Mouse (Mus musculus) heart, embryonic 14.5 days (tissue): ENCODE measurements at regions not wholly inside any gene's neighbourhood (a gene's known extent, or its start where the extent isn't known, plus 50 kb on each side); places are given as distances from the start of the nearest gene placed in this dataset.

Experiments
- ATAC-seq: fragments of 200-750 bp; cut with Nextera tagmentation; 2 replicates; pipeline ENCODE4 v1.8.0; 2017; ENCODE audit warnings: low read depth, moderate TSS enrichment; ENCODE audit not compliant: insufficient number of reproducible peaks, insufficient read depth, low FRiP score
- H3K27ac ChIP-seq, 2 experiments: fragments of 200-500 bp in 1 of 2; fragments of 300-500 bp in 1 of 2; sonication (generic) in 1 of 2; replicated peaks in 1 of 2; 2 replicates each; pipeline ENCODE4 v1.5.1; 2012 to 2014; ENCODE audit warnings: low read depth in 2 of 2, low read length in 2 of 2, control low read depth in 1 of 2, mild to moderate bottlenecking in 1 of 2, mixed read lengths in 1 of 2; ENCODE audit not compliant: control insufficient read depth in 1 of 2, insufficient read depth in 1 of 2
- H3K27me3 ChIP-seq: fragments of 300-500 bp; sonication (generic); 2 replicates; pipeline ENCODE4 v1.6.1; 2014; ENCODE audit warnings: mild to moderate bottlenecking, low read length, control low read depth; ENCODE audit not compliant: control insufficient read depth, insufficient read depth
- H3K36me3 ChIP-seq: fragments of 300-500 bp; sonication (generic); 2 replicates; pipeline ENCODE4 v1.6.1; 2014; ENCODE audit warnings: mild to moderate bottlenecking, control low read depth, low read length, mixed read lengths; ENCODE audit not compliant: control insufficient read depth, insufficient read depth
- H3K4me1 ChIP-seq, 2 experiments: fragments of 200-500 bp in 1 of 2; fragments of 300-500 bp in 1 of 2; sonication (generic) in 1 of 2; 2 replicates each; pipeline ENCODE4 v1.6.1; 2012 to 2014; ENCODE audit warnings: low read length in 2 of 2, control low read depth in 1 of 2, mixed read lengths in 1 of 2; ENCODE audit not compliant: control insufficient read depth in 2 of 2, insufficient read depth in 2 of 2
- H3K4me2 ChIP-seq: fragments of 300-500 bp; sonication (generic); 2 replicates; pipeline ENCODE4 v1.6.1; 2014; ENCODE audit warnings: mild to moderate bottlenecking, low read length
- H3K4me3 ChIP-seq, 2 experiments: fragments of 200-500 bp in 1 of 2; fragments of 300-500 bp in 1 of 2; sonication (generic) in 1 of 2; 2 replicates each; pipeline ENCODE4 v1.5.1; 2012 to 2014; ENCODE audit warnings: low read length in 2 of 2, mild to moderate bottlenecking in 2 of 2, control low read depth in 1 of 2, low read depth in 1 of 2, moderate library complexity in 1 of 2; ENCODE audit not compliant: control insufficient read depth in 1 of 2, insufficient read depth in 1 of 2
- H3K9ac ChIP-seq: fragments of 300-500 bp; sonication (generic); 2 replicates; pipeline ENCODE4 v1.6.1; 2014; ENCODE audit warnings: mild to moderate bottlenecking, low read length
- H3K9me3 ChIP-seq: fragments of 300-500 bp; sonication (generic); 2 replicates; pipeline ENCODE4 v1.6.1; 2016; ENCODE audit warnings: low read length, control low read depth; ENCODE audit not compliant: control insufficient read depth
- WGBS: fragments of 180-500 bp; shearing (Covaris S2); extraction: QIAGEN DNeasy Blood & Tissue Kit; methylation state at CpG from one replicate; pipeline ENCODE4 v1.1.7; 2014; 5-methylcytosine and 5-hydroxymethylcytosine counted together

DNA sequence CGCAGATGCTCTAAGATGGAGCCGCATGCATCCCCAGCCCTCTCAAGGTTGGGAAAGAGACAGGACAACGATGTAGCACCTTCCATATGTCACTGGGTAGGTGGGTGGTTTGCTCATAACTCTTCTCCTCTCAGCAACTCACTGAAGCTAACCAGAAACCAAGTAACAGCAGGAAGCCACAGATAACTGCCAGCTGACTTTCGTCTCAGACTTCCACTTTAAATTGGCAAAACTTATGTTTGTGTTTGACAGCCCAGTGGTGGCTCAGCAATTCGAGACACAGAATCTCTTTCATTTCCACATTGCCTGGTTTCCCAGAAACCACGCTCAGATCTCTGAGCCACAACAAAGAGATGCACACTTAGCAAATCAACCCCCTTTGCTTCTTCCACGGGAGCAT, 159.1 kb downstream of the Hlx start:
- no peaks in the 10 kb centered on the region for H3K27me3 ChIP-seq
- H3K4me1 ChIP-seq, result no peaks in the 10 kb centered on the region
- no peak for ATAC-seq
- no peak overlapping the region for H3K27ac ChIP-seq
- no peak overlapping the region for H3K4me2 ChIP-seq
- H3K4me3 ChIP-seq, result no peak overlapping the region
- no peak overlapping the region for H3K9ac ChIP-seq
- H3K9me3 ChIP-seq, result no peaks in the 10 kb centered on the region
- no peaks in the 10 kb centered on the region for H3K36me3 ChIP-seq
- WGBS, result 54% methylated on average over 7 of the region's 7 CpGs

DNA sequence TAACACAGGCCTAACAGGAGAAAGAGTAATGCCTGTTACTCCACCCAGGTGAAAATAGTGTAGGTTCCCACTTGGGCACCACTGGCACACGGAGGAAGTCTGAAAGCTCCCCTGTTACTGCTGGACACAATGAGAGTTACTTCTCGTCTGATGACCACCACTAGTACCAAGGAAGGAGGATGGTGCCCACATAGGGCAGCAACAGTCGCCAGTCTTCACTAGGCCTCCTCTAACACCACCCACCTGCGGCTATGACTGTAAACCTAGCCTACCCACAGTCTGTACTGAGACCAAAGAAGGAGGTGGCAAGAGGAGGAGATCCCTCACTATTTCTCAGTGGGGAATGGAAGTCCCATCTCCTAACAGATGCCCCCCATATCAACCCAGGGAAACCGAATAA, 161.7 kb downstream of the Hlx start:
- Histone ChIP-seq H3K4me3 (no peak overlapping the region), H3K4me1 (no peaks in the 10 kb centered on the region), H3K36me3 (no peaks in the 10 kb centered on the region), H3K27ac (no peak overlapping the region), H3K27me3 (no peaks in the 10 kb centered on the region), H3K4me2 (no peak overlapping the region), H3K9me3 (no peaks in the 10 kb centered on the region), H3K9ac (no peak overlapping the region)
- no peak for ATAC-seq
- WGBS, result 71% methylated on average over 5 of the region's 5 CpGs

DNA sequence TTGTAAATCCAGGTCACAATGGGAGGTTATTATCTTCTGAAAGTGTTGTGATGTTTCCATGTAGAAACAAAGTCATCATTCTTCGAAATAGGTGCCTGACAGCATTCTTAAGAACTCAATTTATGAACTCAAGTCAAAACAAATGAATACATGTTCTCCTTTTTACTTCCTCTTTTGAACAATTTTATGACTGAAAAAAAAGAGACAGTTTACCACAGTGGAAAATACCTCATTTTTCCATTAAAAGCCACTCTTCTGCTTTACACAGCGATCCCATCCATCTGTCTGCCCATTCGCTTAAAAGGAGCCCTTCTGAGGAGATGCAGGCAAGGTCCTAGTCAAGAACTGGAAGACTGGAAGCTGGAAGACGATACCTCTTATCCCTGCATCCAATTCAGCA, 169.5 kb downstream of the Hlx start:
- H3K4me3 ChIP-seq, result no peak overlapping the region
- no peak overlapping the region for H3K9ac ChIP-seq
- no peak overlapping the region for H3K27ac ChIP-seq
- no peaks in the 10 kb centered on the region for H3K27me3 ChIP-seq
- H3K4me1 ChIP-seq, result no peaks in the 10 kb centered on the region
- no peak for ATAC-seq
- no peaks in the 10 kb centered on the region for H3K9me3 ChIP-seq
- H3K4me2 ChIP-seq, result no peak overlapping the region
- 79% methylated on average over 4 of the region's 4 CpGs for WGBS
- no peaks in the 10 kb centered on the region for H3K36me3 ChIP-seq

DNA sequence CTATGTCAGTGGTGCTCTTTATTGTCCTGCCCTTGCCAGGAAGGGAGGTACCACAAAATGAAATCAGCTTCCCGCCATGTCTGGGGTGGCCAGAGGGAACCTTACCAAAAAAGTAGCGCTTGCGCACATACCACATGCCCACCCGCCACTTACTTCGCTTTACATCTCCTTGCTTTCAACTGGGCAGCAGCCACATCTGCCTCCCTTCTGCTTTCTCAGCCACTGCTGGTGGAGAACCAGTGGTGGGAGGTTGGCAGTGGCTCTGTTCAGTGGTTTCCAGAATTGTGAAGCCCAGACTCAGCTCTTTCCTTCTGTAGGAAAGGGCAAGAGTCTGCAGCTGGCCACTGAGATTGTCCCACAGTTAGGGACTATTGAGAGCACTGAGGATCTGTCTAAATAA, 170.2 kb downstream of the Hlx start:
- WGBS, result 94% methylated on average over 5 of the region's 5 CpGs
- Histone ChIP-seq H3K4me2 (no peak overlapping the region), H3K9me3 (no peaks in the 10 kb centered on the region), H3K9ac (no peak overlapping the region), H3K27ac (no peak overlapping the region), H3K4me1 (no peaks in the 10 kb centered on the region), H3K27me3 (no peaks in the 10 kb centered on the region), H3K36me3 (no peaks in the 10 kb centered on the region), H3K4me3 (no peak overlapping the region)
- no peak for ATAC-seq

DNA sequence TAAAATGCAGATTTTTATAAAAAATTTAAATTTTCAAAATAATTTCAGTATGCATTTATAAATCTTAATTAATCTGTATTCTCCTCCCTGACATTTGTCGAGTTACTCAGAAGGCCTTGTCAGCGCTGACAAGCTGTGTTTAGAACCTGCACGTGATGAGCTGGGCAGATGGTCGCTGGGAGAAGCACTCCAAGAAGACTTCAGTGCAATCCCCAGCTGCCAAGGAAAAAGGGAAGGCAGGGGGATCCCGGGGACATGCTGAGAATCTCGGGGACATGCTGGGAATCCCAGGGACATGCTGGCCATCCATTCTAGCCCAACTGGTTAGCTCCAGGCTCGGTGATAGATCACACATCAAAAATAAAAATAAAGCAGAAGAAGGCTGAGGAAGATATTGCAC, 172.9 kb downstream of the Hlx start:
- no peak for ATAC-seq
- 55% methylated on average over 7 of the region's 7 CpGs for WGBS

DNA sequence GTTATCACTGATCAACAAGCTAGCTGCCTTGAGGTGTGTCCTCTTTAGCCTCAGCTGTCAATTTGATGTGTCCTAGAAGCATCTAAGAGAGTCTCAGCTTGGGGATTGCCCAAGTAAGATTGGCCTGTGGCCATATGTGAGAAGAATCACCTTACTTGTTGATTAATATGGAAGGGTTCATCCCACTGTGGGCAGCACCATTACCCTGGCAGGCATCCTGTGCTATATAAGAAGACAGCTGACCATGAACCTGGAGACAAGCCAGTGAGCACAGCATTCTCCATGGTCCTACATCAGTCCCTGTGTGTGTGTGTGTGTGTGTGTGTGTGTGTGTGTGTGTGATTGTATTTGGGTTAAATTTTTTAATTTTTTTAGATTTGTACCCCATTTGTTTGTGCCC, 178.6 kb downstream of the Hlx start:
- Histone ChIP-seq H3K9me3 (no peaks in the 10 kb centered on the region), H3K4me1 (no peaks in the 10 kb centered on the region), H3K4me3 (no peak overlapping the region), H3K9ac (no peak overlapping the region), H3K36me3 (no peaks in the 10 kb centered on the region), H3K27ac (no peak overlapping the region), H3K27me3 (no peaks in the 10 kb centered on the region), H3K4me2 (no peak overlapping the region)
- ATAC-seq, result no peak

More for the DNA sequence above, 172.9 kb downstream of the Hlx start:
- H3K9me3 ChIP-seq, result no peaks in the 10 kb centered on the region
- H3K27me3 ChIP-seq, result no peaks in the 10 kb centered on the region
- H3K4me2 ChIP-seq, result no peak overlapping the region
- H3K9ac ChIP-seq, result no peak overlapping the region
- H3K36me3 ChIP-seq, result no peaks in the 10 kb centered on the region
- no peak overlapping the region for H3K4me3 ChIP-seq
- no peak overlapping the region for H3K27ac ChIP-seq
- no peaks in the 10 kb centered on the region for H3K4me1 ChIP-seq

DNA sequence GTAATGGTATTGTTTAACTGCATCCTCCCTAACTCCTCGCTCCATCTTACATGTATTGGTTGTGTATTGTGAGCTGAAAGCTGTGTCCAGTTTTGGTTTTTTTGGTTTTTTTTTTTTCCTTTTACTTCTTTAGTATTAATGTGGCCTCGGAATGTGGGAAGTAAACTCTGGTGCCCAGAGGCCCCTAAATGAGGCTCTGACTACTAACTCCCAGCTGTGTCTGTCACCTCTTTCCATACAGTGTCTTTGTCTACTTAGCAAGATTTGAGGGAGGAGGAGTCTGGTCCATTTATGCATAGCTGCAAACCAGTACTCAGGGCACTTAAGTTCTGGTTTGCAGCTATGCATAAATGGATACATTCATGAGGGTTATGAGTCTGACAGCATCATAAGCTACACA, 181.9 kb downstream of the Hlx start:
- Histone ChIP-seq H3K4me1 (no peaks in the 10 kb centered on the region), H3K9me3 (no peaks in the 10 kb centered on the region), H3K4me2 (no peak overlapping the region), H3K4me3 (no peak overlapping the region), H3K9ac (no peak overlapping the region), H3K27ac (no peak overlapping the region), H3K27me3 (no peaks in the 10 kb centered on the region), H3K36me3 (no peaks in the 10 kb centered on the region)
- 86% methylated on average over 2 of the region's 2 CpGs for WGBS
- no peak for ATAC-seq

GRCm38 (mm10) chr1:184547650-184548235, 184.7 kb downstream of the Hlx start:
- no peak overlapping the region for H3K9ac ChIP-seq
- no peak for ATAC-seq
- no peaks in the 10 kb centered on the region for H3K27me3 ChIP-seq
- no peaks in the 10 kb centered on the region for H3K4me1 ChIP-seq
- H3K4me3 ChIP-seq, result no peak overlapping the region
- 79% methylated on average over 15 of the region's 15 CpGs for WGBS
- no peaks in the 10 kb centered on the region for H3K9me3 ChIP-seq
- H3K36me3 ChIP-seq, result no peaks in the 10 kb centered on the region
- H3K4me2 ChIP-seq, result no peak overlapping the region
- no peak overlapping the region for H3K27ac ChIP-seq
